Mouse (Mus musculus): Measurements from ENCODE around the gene D17H6S53E. TPM values are rescaled to one million over a fixed set of nuclear protein-coding genes. Genes with fewer than 3 reads are reported as not detected.

The D17H6S53E gene
- polyA plus RNA-seq, 1 experiment from 2014 or later, result 7.6 TPM

DNA sequence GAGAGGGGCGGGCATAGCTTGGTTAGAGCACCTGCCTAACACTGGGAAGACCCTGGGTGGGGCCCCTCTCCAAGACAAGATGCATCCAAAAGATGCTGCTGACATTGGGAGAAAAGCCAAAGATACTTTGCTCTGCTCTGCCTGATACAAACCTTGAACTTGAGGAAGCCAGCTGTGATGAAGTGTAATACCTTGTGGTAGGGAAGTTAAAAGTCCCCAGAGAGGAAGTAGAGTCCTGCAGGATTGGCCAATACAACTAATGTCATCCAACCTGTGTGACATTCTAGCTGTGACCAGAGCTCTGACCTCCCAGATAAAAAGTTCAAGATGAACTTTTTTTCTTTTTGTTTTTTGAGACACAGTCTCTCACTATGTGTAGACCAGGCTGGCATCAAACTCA, 1.1 kb upstream of the D17H6S53E start:
- Histone ChIP-seq H3K4me3 (ENCODE audit: low read depth, low read length) (peak overlapping the region; percentile 48; the same call in 1 of the 2 replicates), H3K36me3 (ENCODE audit: insufficient read depth) (peaks cover 24% of the 10 kb centered on the region; the same call in 1 of the 2 replicates), H3K4me1 (ENCODE audit: insufficient read depth) (peaks cover 2% of the 10 kb centered on the region; the same call in 1 of the 2 replicates), H3K9ac (peak overlapping the region; percentile 74), H3K4me2 (peak overlapping the region; percentile 79; the same call in 1 of the 2 replicates), H3K9me3 (ENCODE audit: low read depth, low read length) (no peaks in the 10 kb centered on the region), H3K27ac (ENCODE audit: low read depth) (0 out of 2 replicates have a peak overlapping the region, but pooled peaks have one; percentile 64), H3K27me3 (ENCODE audit: insufficient read depth, low read length) (no peaks in the 10 kb centered on the region)
- WGBS, result 92% methylated on average over 1 of the region's 1 CpGs
- DNase-seq, result no peak
- TF ChIP-seq CTCF (IDR thresholded peaks at IDR 0.05; ENCODE audit: low read depth), result no peak
- no peak for ATAC-seq (ENCODE audit: insufficient read depth)

DNA sequence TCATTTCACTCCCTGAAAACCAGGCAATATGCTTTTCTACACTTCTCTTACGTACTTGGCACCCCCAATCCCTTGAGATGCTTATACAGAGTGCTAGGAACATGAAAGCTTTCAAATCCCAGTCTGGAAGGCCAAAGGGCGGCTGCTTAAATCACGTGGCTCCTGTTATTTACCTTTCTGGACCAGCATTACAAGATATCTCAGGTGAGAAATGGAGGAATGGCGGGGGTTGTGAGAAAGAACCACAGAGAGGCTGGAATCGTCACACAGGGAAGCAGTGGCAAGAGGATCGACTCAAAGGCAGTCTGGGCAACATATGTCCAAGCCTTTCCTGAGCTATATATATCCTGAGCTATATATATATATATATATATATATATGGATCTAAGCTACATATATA, 595 bp upstream of the D17H6S53E start:
- ATAC-seq (ENCODE audit: insufficient read depth) (no peak), DNase-seq (peak; percentile 10)
- H3K9me3 ChIP-seq (ENCODE audit: low read depth, low read length), result no peaks in the 10 kb centered on the region
- peaks cover 27% of the 10 kb centered on the region; the same call in 1 of the 2 replicates for H3K36me3 ChIP-seq (ENCODE audit: insufficient read depth)
- no peaks in the 10 kb centered on the region for H3K27me3 ChIP-seq (ENCODE audit: insufficient read depth, low read length)
- H3K9ac ChIP-seq, result peak overlapping the region; percentile 74
- H3K4me1 ChIP-seq (ENCODE audit: insufficient read depth), result no peaks in the 10 kb centered on the region; the same call in 1 of the 2 replicates
- 13% methylated on average over 6 of the region's 6 CpGs for WGBS
- no peak for TF ChIP-seq CTCF (IDR thresholded peaks at IDR 0.05; ENCODE audit: low read depth)
- peak overlapping the region; percentile 48 for H3K4me3 ChIP-seq (ENCODE audit: low read depth, low read length)
- H3K27ac ChIP-seq (ENCODE audit: low read depth), result peak overlapping the region; percentile 64; the same call in 1 of the 2 replicates
- peak overlapping the region; percentile 79 for H3K4me2 ChIP-seq

DNA sequence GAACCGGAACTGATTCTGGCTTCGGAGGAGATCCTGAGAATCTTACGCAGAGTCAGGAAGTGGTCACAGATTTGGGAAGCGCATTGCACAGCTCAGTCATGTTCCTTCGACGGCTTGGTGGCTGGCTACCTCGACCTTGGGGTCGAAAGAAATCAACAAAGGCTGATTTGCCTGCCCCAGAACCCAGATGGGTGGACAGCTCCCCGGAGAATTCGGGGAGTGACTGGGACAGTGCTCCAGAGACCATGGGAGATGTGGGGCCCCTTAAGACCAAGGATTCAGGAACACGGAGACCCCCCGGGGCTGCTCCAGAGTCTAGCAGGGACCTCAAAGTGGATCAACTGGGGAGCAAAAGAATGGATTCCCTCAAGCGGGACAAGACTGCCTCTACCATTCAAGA, 844 bp downstream of the D17H6S53E start:
- TF ChIP-seq CTCF (IDR thresholded peaks at IDR 0.05; ENCODE audit: low read depth), result no peak
- WGBS, result 52% methylated on average over 13 of the region's 13 CpGs
- DNase-seq (no peak), ATAC-seq (ENCODE audit: insufficient read depth) (no peak)
- Histone ChIP-seq H3K27me3 (ENCODE audit: insufficient read depth, low read length) (no peaks in the 10 kb centered on the region), H3K36me3 (ENCODE audit: insufficient read depth) (peaks cover 27% of the 10 kb centered on the region; the same call in 1 of the 2 replicates), H3K9me3 (ENCODE audit: low read depth, low read length) (no peaks in the 10 kb centered on the region), H3K4me1 (ENCODE audit: insufficient read depth) (no peaks in the 10 kb centered on the region; the same call in 1 of the 2 replicates), H3K4me2 (peak overlapping the region; percentile 79), H3K27ac (ENCODE audit: low read depth) (no peak overlapping the region), H3K4me3 (ENCODE audit: low read depth, low read length) (peak overlapping the region; percentile 48), H3K9ac (peak overlapping the region; percentile 74)

DNA sequence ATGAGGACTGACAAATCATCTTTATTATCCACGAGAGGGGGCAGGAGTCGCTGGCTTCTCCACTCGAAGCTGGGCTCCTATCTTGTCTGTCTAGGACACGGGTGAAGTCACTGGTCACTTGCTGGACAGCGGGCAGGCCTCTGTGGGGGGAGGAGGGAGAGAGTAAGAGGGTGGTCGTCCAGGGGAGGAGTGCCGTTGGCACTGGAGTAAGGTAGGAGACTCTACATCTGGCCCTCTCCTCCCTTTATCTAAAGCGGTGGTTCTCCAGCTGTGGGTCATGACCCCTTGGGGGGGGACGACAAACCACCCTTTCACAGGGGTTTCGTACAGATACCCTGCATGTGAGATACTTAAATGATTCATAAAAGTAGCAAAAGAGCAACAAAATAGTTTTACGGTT, 2.8 kb downstream of the D17H6S53E start:
- Histone ChIP-seq H3K4me2 (no peak overlapping the region), H3K36me3 (ENCODE audit: insufficient read depth) (peaks cover 21% of the 10 kb centered on the region; the same call in 1 of the 2 replicates)
- WGBS, result 52% methylated on average over 11 of the region's 11 CpGs

DNA sequence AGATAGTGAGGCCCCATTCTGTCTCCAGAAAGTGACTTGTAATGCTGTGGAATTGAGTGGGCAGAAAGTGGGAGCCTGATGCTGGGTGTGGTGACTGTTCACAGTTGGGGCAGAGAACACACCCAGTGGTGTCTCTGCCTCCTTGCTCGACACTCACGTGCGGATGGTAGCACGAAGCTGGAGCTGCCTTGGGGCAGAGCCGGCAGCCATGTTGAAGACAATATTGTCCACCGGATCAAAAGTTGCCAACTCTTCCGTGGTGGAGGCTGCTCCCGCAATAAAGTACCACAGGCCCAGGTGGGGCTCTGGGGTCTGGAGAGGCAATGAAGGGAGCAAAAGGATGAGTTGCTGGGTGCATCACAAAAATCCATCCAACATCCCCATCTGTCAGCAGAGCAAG, 4.9 kb downstream of the D17H6S53E start:
- Histone ChIP-seq H3K4me3 (ENCODE audit: low read depth, low read length) (no peak overlapping the region), H3K27me3 (ENCODE audit: insufficient read depth, low read length) (no peaks in the 10 kb centered on the region), H3K9ac (no peak overlapping the region), H3K9me3 (ENCODE audit: low read depth, low read length) (no peaks in the 10 kb centered on the region), H3K4me2 (no peak overlapping the region), H3K36me3 (ENCODE audit: insufficient read depth) (0 out of 2 replicates have a peak, but pooled peaks cover 15% of the 10 kb centered on the region), H3K4me1 (ENCODE audit: insufficient read depth) (no peaks in the 10 kb centered on the region; the same call in 1 of the 2 replicates), H3K27ac (ENCODE audit: low read depth) (no peak overlapping the region)
- 86% methylated on average over 8 of the region's 8 CpGs for WGBS
- ATAC-seq (ENCODE audit: insufficient read depth) (no peak), DNase-seq (no peak)
- no peak for TF ChIP-seq CTCF (IDR thresholded peaks at IDR 0.05; ENCODE audit: low read depth)

More for the DNA sequence above, 2.8 kb downstream of the D17H6S53E start:
- Histone ChIP-seq H3K9me3 (ENCODE audit: low read depth, low read length) (no peaks in the 10 kb centered on the region), H3K4me1 (ENCODE audit: insufficient read depth) (no peaks in the 10 kb centered on the region; the same call in 1 of the 2 replicates), H3K27ac (ENCODE audit: low read depth) (no peak overlapping the region), H3K4me3 (ENCODE audit: low read depth, low read length) (no peak overlapping the region), H3K27me3 (ENCODE audit: insufficient read depth, low read length) (no peaks in the 10 kb centered on the region), H3K9ac (no peak overlapping the region)
- no peak for TF ChIP-seq CTCF (IDR thresholded peaks at IDR 0.05; ENCODE audit: low read depth)
- ATAC-seq (ENCODE audit: insufficient read depth) (no peak), DNase-seq (no peak)

- Histone ChIP-seq H3K27ac (ENCODE audit: low read depth) (no peak within 1 kb of the TSS), H3K4me1 (ENCODE audit: insufficient read depth) (peaks cover under 1% of the 10 kb centered on the region; the same call in 1 of the 2 replicates), H3K4me3 (ENCODE audit: low read depth, low read length) (no peak within 1 kb of the TSS), H3K36me3 (ENCODE audit: insufficient read depth) (0 out of 2 replicates have a peak, but pooled peaks cover 15% of the 10 kb centered on the region), H3K9ac (no peak within 1 kb of the TSS), H3K9me3 (ENCODE audit: low read depth, low read length) (no peaks in the 10 kb centered on the region), H3K27me3 (ENCODE audit: insufficient read depth, low read length) (no peaks in the 10 kb centered on the region), H3K4me2 (no peak within 1 kb of the TSS)
- ATAC-seq (ENCODE audit: insufficient read depth), result no peak
- 74% methylated on average over 15 of the region's 15 CpGs for WGBS
- TF ChIP-seq CTCF (IDR thresholded peaks at IDR 0.05; ENCODE audit: low read depth), result no peak
- no peak for DNase-seq
Measured at GRCm38 (mm10) chr17:35131500-35132173, 5.5 kb downstream of the D17H6S53E start, which contains the start of gene Apom. TSS of gene Apom (minus strand) at chr17:35132050.

DNA sequence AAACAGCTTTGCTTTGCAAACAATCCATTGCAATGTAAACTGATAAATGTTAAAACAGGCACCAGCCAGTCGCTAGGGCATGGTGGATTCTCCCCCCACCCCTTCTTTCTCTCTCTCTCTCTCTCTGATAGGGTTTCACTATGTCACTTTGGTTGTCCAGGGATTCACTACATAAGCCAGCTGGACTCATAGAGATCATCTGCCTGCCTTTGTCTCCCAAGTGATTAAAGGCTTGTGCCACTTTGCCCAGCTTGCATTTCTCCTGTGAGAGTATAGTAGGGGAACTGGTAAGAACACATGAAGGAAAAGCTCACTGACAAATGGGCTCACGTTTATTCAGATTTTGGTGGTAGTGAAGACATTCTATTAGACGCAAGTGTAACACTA, 6.0 kb downstream of the D17H6S53E start:
- Histone ChIP-seq H3K4me3 (ENCODE audit: low read depth, low read length) (no peak overlapping the region), H3K36me3 (ENCODE audit: insufficient read depth) (0 out of 2 replicates have a peak, but pooled peaks cover 15% of the 10 kb centered on the region), H3K4me2 (no peak overlapping the region), H3K4me1 (ENCODE audit: insufficient read depth) (peaks cover 5% of the 10 kb centered on the region), H3K9me3 (ENCODE audit: low read depth, low read length) (no peaks in the 10 kb centered on the region), H3K27me3 (ENCODE audit: insufficient read depth, low read length) (no peaks in the 10 kb centered on the region), H3K9ac (no peak overlapping the region), H3K27ac (ENCODE audit: low read depth) (no peak overlapping the region)
- DNase-seq (no peak), ATAC-seq (ENCODE audit: insufficient read depth) (no peak)
- TF ChIP-seq CTCF (IDR thresholded peaks at IDR 0.05; ENCODE audit: low read depth), result no peak
- WGBS, result 60% methylated on average over 3 of the region's 3 CpGs
